Mouse (Mus musculus): ENCODE data around the gene Ints13.

- TF ChIP-seq POLR2A (IDR thresholded peaks at IDR 0.05; ENCODE audit: borderline replicate concordance, insufficient read depth, low read length) = no peak
- no peak for TF ChIP-seq CTCF (IDR thresholded peaks at IDR 0.05; ENCODE audit: borderline replicate concordance, insufficient read depth, low read depth, low read length)
These were observed 26.3 kb downstream of the Ints13 start for GRCm38 (mm10) chr6:146551326-146551725.

All from cerebellum, adult 2 months (tissue).